Mouse (Mus musculus): ENCODE data around the gene Cmtm6. TPM values are rescaled to one million over a fixed set of nuclear protein-coding genes. Genes with fewer than 3 reads are reported as not detected.
A peak's percentile ranks its signal among the peaks of the same experiment; 100 is the strongest.

The Cmtm6 gene
- polyA plus RNA-seq, 1 experiment from 2014 or later: 56.7 TPM

DNA sequence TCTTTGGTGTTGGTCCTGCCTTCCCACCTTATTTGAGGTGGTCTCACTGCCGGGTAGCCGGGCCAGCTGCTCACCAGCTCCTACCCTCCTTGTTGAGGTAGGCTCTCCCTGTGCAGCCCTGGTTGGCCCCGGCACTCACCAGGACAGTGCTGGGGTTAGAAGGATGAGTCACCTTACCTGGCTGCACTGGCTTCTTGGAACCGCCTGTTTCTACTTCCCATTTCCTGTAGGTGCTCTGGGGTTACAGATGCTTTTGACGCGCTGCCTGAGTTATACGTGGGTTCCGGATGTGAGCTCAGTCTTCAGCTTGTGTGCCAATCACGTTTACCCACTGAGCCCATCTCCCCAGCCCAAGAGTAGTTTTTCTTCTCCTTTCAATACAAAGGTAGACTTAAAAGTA lies 9.4 kb downstream of the Cmtm6 start:
- Histone ChIP-seq H3K4me2 (replicated peaks; ENCODE audit: low read depth, low read length) (no peak overlapping the region), H3K36me3 (ENCODE audit: control insufficient read depth, insufficient read depth, low read length) (no peaks in the 10 kb centered on the region; the same call in 1 of the 2 replicates), H3K27ac (ENCODE audit: low read length) (no peak overlapping the region), H3K9me3 (ENCODE audit: control insufficient read depth, low read depth, low read length) (no peaks in the 10 kb centered on the region), H3K9ac (replicated peaks; ENCODE audit: low read depth, low read length) (no peak overlapping the region), H3K27me3 (ENCODE audit: control insufficient read depth, insufficient read depth, low read length) (no peaks in the 10 kb centered on the region), H3K4me3 (ENCODE audit: low read depth, low read length) (no peak overlapping the region), H3K4me1 (ENCODE audit: control insufficient read depth, insufficient read depth, low read length) (peaks cover 4% of the 10 kb centered on the region; the same call in 1 of the 2 replicates)
- whole genome bisulfite sequencing: 77% methylated on average over 9 of the region's 9 CpGs
- no peak for ATAC-seq (ENCODE audit: insufficient number of reproducible peaks, insufficient read depth, low FRiP score, low read depth)

DNA sequence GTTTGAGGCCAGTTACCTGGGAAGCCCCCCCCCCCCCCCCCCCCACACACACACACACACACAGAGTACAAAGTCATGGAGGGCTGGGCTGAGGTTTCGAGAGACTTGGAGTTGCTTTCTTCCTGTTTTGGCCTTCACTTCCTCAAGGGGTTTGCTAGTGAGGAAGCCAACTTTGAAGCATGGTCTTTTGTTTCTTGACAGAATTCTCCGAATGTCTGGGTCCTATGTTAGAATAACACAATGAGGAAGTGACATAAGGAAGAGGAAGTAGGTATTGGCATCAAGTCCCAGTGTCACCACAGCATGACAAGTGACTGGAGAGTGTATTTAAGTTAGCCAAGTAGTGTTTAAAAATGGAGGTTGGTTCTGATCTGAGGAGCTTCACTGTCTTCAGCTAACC lies 11.8 kb downstream of the Cmtm6 start:
- WGBS: 83% methylated on average over 2 of the region's 2 CpGs
- Histone ChIP-seq H3K27me3 (ENCODE audit: control insufficient read depth, insufficient read depth, low read length) (no peaks in the 10 kb centered on the region), H3K4me1 (ENCODE audit: control insufficient read depth, insufficient read depth, low read length) (no peaks in the 10 kb centered on the region), H3K36me3 (ENCODE audit: control insufficient read depth, insufficient read depth, low read length) (peaks cover 12% of the 10 kb centered on the region; the same call in 1 of the 2 replicates), H3K9me3 (ENCODE audit: control insufficient read depth, low read depth, low read length) (no peaks in the 10 kb centered on the region), H3K4me3 (ENCODE audit: low read depth, low read length) (no peak overlapping the region), H3K9ac (replicated peaks; ENCODE audit: low read depth, low read length) (no peak overlapping the region), H3K27ac (ENCODE audit: low read length) (no peak overlapping the region), H3K4me2 (replicated peaks; ENCODE audit: low read depth, low read length) (no peak overlapping the region)
- ATAC-seq (ENCODE audit: insufficient number of reproducible peaks, insufficient read depth, low FRiP score, low read depth): no peak

DNA sequence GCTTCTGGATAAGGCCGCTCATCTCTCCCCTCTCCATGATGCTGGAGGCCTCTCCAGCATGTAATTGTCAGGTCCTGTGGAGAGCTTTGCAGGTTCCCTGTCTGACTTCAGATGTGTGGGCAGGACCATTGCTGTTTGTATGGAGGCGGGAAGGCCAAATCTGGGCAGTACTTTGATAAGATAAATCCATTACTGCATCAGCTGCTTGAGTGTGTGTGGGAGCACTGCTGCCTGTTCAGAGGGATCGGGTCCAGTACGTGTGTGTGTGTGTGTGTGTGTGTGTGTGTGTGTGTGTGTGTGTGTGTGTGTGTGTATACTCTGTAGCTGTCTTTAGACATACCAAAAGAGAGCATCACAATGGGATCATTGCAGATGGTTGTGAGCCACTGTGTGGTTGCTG lies 14.2 kb downstream of the Cmtm6 start:
- Histone ChIP-seq H3K36me3 (ENCODE audit: control insufficient read depth, insufficient read depth, low read length) (peaks cover 26% of the 10 kb centered on the region), H3K9ac (replicated peaks; ENCODE audit: low read depth, low read length) (no peak overlapping the region)
- ATAC-seq (ENCODE audit: insufficient number of reproducible peaks, insufficient read depth, low FRiP score, low read depth): no peak

DNA sequence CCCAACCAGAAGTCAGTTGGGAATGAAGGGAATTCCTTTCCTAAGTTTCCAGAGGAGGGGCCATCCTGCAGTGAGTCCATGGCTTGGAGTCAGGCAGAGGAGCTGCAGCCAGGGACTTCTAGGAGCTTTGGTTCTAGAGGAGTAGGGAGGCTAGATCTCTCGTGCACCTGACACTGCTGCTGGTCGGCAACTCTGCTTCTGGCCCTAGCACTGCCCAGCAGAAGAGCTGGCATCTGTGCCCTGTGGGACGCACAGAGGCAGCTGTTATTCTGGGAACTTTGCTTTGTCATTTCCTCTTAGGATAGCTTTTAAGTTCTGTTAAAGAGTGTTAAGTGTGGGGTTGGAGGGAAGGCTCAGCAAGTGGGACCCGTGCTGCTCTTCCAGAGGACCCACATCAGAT lies 14.7 kb downstream of the Cmtm6 start:
- Histone ChIP-seq H3K4me1 (ENCODE audit: control insufficient read depth, insufficient read depth, low read length) (no peaks in the 10 kb centered on the region), H3K9ac (replicated peaks; ENCODE audit: low read depth, low read length) (no peak overlapping the region), H3K4me3 (ENCODE audit: low read depth, low read length) (no peak overlapping the region), H3K4me2 (replicated peaks; ENCODE audit: low read depth, low read length) (no peak overlapping the region), H3K9me3 (ENCODE audit: control insufficient read depth, low read depth, low read length) (no peaks in the 10 kb centered on the region), H3K36me3 (ENCODE audit: control insufficient read depth, insufficient read depth, low read length) (peaks cover 31% of the 10 kb centered on the region), H3K27ac (ENCODE audit: low read length) (no peak overlapping the region), H3K27me3 (ENCODE audit: control insufficient read depth, insufficient read depth, low read length) (no peaks in the 10 kb centered on the region)
- no peak for ATAC-seq (ENCODE audit: insufficient number of reproducible peaks, insufficient read depth, low FRiP score, low read depth)
- 76% methylated on average over 4 of the region's 4 CpGs for WGBS

More for the DNA sequence above, 14.2 kb downstream of the Cmtm6 start:
- no peaks in the 10 kb centered on the region for H3K9me3 ChIP-seq (ENCODE audit: control insufficient read depth, low read depth, low read length)
- 56% methylated on average over 4 of the region's 4 CpGs for WGBS
- no peak overlapping the region for H3K4me2 ChIP-seq (replicated peaks; ENCODE audit: low read depth, low read length)
- no peak overlapping the region for H3K4me3 ChIP-seq (ENCODE audit: low read depth, low read length)
- H3K27ac ChIP-seq (ENCODE audit: low read length): no peak overlapping the region
- no peaks in the 10 kb centered on the region for H3K27me3 ChIP-seq (ENCODE audit: control insufficient read depth, insufficient read depth, low read length)
- H3K4me1 ChIP-seq (ENCODE audit: control insufficient read depth, insufficient read depth, low read length): no peaks in the 10 kb centered on the region

DNA sequence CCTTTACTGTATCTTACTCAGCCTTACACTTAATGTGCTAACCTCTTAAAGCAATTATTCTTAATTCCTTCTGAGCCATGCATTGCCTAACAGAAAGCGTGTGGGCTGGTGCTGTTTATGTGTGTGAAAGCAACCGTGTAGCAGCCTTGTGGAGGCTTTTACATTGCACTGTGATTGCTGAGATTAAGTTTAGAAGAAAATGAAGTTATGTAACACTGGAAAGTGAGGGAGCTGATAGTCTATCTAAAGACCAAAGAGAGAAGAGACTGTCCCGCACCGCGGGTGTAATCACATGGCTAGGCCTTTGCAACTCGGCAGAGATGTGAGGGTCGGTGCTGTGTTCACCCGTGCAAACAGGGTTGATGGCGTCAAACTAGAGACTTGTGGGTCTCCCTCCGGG lies 16.1 kb downstream of the Cmtm6 start:
- no peak for ATAC-seq (ENCODE audit: insufficient number of reproducible peaks, insufficient read depth, low FRiP score, low read depth)
- H3K4me2 ChIP-seq (replicated peaks; ENCODE audit: low read depth, low read length): no peak overlapping the region
- H3K27ac ChIP-seq (ENCODE audit: low read length): no peak overlapping the region
- no peak overlapping the region for H3K4me3 ChIP-seq (ENCODE audit: low read depth, low read length)
- no peaks in the 10 kb centered on the region for H3K4me1 ChIP-seq (ENCODE audit: control insufficient read depth, insufficient read depth, low read length)
- H3K27me3 ChIP-seq (ENCODE audit: control insufficient read depth, insufficient read depth, low read length): no peaks in the 10 kb centered on the region
- H3K9me3 ChIP-seq (ENCODE audit: control insufficient read depth, low read depth, low read length): no peaks in the 10 kb centered on the region
- H3K9ac ChIP-seq (replicated peaks; ENCODE audit: low read depth, low read length): no peak overlapping the region
- 79% methylated on average over 10 of the region's 10 CpGs for WGBS
- H3K36me3 ChIP-seq (ENCODE audit: control insufficient read depth, insufficient read depth, low read length): peaks cover 31% of the 10 kb centered on the region

DNA sequence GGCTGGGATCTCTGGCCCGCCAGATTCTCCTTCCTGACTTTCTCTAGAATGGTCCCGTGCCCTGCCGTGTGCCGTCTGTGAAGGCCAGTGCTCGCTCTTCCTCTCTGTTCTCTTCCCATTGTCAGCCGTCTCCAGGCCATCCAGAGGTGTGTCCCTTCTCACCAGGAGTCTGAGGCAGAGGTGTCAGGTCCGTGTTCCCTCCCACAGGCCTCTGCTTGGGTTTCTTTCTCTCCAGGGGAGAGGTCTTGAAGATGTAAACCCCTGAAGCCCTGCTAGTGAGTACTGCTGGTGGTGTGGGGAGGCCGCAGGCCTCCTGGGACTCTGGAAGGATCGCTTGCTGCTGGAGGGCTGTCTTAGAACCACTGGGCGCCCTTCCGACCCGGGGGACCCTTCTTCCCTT lies 16.6 kb downstream of the Cmtm6 start:
- no peak for ATAC-seq (ENCODE audit: insufficient number of reproducible peaks, insufficient read depth, low FRiP score, low read depth)

DNA sequence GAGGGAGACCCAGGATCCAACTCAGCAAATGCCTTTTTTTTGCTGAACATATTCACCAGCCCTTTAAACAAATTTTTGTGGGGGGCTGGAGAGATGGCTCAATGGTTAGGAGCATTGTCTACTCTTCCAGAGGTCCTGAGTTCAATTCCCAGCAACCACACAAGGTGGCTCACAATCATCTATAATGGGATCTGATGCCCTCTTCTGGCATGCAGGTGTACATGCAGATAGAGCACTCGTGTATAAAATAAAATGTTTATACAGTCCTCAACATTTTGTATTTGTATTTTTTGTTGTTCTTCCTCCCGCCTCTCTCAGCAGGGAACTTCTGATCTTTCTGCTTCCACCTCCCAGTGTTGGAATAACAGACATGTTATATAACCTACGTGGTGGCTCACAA lies 20.7 kb downstream of the Cmtm6 start:
- Histone ChIP-seq H3K9me3 (ENCODE audit: control insufficient read depth, low read depth, low read length) (no peaks in the 10 kb centered on the region), H3K4me3 (ENCODE audit: low read depth, low read length) (no peak overlapping the region), H3K4me1 (ENCODE audit: control insufficient read depth, insufficient read depth, low read length) (no peaks in the 10 kb centered on the region), H3K27ac (ENCODE audit: low read length) (no peak overlapping the region), H3K4me2 (replicated peaks; ENCODE audit: low read depth, low read length) (no peak overlapping the region), H3K36me3 (ENCODE audit: control insufficient read depth, insufficient read depth, low read length) (peaks cover 29% of the 10 kb centered on the region), H3K9ac (replicated peaks; ENCODE audit: low read depth, low read length) (no peak overlapping the region), H3K27me3 (ENCODE audit: control insufficient read depth, insufficient read depth, low read length) (no peaks in the 10 kb centered on the region)
- no peak for ATAC-seq (ENCODE audit: insufficient number of reproducible peaks, insufficient read depth, low FRiP score, low read depth)
- 86% methylated on average over 3 of the region's 3 CpGs for WGBS

More for the DNA sequence above, 16.6 kb downstream of the Cmtm6 start:
- Histone ChIP-seq H3K9ac (replicated peaks; ENCODE audit: low read depth, low read length) (no peak overlapping the region), H3K9me3 (ENCODE audit: control insufficient read depth, low read depth, low read length) (no peaks in the 10 kb centered on the region), H3K4me3 (ENCODE audit: low read depth, low read length) (no peak overlapping the region), H3K27me3 (ENCODE audit: control insufficient read depth, insufficient read depth, low read length) (no peaks in the 10 kb centered on the region), H3K4me2 (replicated peaks; ENCODE audit: low read depth, low read length) (no peak overlapping the region), H3K27ac (ENCODE audit: low read length) (no peak overlapping the region), H3K4me1 (ENCODE audit: control insufficient read depth, insufficient read depth, low read length) (no peaks in the 10 kb centered on the region), H3K36me3 (ENCODE audit: control insufficient read depth, insufficient read depth, low read length) (peaks cover 31% of the 10 kb centered on the region)
- 82% methylated on average over 12 of the region's 12 CpGs for WGBS

DNA sequence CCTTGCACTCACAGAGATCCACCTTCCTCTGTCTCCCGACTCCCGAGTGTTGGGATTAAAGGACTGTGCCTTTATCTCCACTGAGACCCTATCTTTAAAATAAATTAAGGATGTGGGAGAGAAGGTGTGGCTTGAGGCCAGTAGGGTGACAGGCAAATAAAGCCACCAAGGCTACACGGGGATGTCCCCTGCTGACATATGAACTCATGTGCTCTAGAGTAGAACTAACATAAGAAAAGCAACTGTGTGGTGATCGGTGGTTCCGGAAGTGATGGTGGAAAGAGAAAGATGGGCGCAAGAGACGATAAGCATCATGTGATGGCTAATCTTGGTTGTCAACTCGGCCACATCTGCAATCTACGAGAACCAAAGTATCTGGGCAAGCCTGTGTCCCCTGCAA lies 21.4 kb downstream of the Cmtm6 start:
- Histone ChIP-seq H3K27ac (ENCODE audit: low read length) (no peak overlapping the region), H3K4me1 (ENCODE audit: control insufficient read depth, insufficient read depth, low read length) (no peaks in the 10 kb centered on the region), H3K27me3 (ENCODE audit: control insufficient read depth, insufficient read depth, low read length) (no peaks in the 10 kb centered on the region), H3K9ac (replicated peaks; ENCODE audit: low read depth, low read length) (no peak overlapping the region), H3K4me3 (ENCODE audit: low read depth, low read length) (no peak overlapping the region), H3K4me2 (replicated peaks; ENCODE audit: low read depth, low read length) (peak overlapping the region; percentile 68), H3K9me3 (ENCODE audit: control insufficient read depth, low read depth, low read length) (no peaks in the 10 kb centered on the region), H3K36me3 (ENCODE audit: control insufficient read depth, insufficient read depth, low read length) (peaks cover 30% of the 10 kb centered on the region)
- no peak for ATAC-seq (ENCODE audit: insufficient number of reproducible peaks, insufficient read depth, low FRiP score, low read depth)
- WGBS: 71% methylated on average over 9 of the region's 9 CpGs

DNA sequence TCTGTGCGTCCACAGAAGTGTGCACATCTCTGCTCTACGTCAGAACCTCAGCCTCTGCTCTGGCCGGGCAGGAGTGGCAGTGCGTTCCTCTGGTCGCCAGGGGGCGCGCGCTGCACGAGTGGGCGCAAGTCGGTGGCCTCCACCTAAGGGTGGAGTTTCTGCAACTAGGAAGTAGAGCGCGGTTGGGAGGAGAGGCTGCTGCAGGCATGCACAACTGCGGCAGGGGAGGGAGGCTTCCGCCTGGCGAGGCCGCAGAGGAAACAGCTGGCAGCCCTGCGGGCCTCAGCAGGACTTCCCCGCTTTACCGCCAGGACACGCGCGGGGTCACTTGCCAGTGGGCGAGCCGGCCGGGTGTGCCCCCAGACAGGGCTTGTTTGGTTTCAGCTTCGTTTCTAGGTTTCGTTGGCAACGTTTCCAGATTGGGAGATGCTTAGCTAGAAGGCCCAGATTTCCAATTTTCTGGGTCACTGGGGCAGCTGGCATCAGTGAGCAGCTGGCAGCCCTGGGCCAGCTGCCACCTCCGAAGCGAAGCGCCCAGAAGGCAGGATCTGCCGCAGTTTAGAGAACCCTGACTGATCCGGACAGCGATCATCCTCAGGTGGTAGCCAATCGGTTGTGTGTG lies 22.1 kb downstream of the Cmtm6 start:
- no peaks in the 10 kb centered on the region for H3K4me1 ChIP-seq (ENCODE audit: control insufficient read depth, insufficient read depth, low read length)
- H3K27ac ChIP-seq (ENCODE audit: low read length): peak overlapping the region; percentile 63
- H3K4me2 ChIP-seq (replicated peaks; ENCODE audit: low read depth, low read length): peak overlapping the region; percentile 68
- peak overlapping the region; percentile 45 for H3K4me3 ChIP-seq (ENCODE audit: low read depth, low read length)
- H3K36me3 ChIP-seq (ENCODE audit: control insufficient read depth, insufficient read depth, low read length): peaks cover 23% of the 10 kb centered on the region
- peak; percentile 91 for ATAC-seq (ENCODE audit: insufficient number of reproducible peaks, insufficient read depth, low FRiP score, low read depth)
- H3K9ac ChIP-seq (replicated peaks; ENCODE audit: low read depth, low read length): peak overlapping the region; percentile 58
- no peaks in the 10 kb centered on the region for H3K9me3 ChIP-seq (ENCODE audit: control insufficient read depth, low read depth, low read length)
- H3K27me3 ChIP-seq (ENCODE audit: control insufficient read depth, insufficient read depth, low read length): no peaks in the 10 kb centered on the region
- WGBS: 6% methylated on average over 36 of the region's 36 CpGs

Data from stomach, embryonic 14.5 days (tissue).